Mouse (Mus musculus): ENCODE results near the gene Lhfp.
"Not testable (repeated sequence)": the region's sequence is repeated elsewhere in the genome, so short reads cannot be mapped to it uniquely, and the experiment has no call there.

Lhfp gene

DNA sequence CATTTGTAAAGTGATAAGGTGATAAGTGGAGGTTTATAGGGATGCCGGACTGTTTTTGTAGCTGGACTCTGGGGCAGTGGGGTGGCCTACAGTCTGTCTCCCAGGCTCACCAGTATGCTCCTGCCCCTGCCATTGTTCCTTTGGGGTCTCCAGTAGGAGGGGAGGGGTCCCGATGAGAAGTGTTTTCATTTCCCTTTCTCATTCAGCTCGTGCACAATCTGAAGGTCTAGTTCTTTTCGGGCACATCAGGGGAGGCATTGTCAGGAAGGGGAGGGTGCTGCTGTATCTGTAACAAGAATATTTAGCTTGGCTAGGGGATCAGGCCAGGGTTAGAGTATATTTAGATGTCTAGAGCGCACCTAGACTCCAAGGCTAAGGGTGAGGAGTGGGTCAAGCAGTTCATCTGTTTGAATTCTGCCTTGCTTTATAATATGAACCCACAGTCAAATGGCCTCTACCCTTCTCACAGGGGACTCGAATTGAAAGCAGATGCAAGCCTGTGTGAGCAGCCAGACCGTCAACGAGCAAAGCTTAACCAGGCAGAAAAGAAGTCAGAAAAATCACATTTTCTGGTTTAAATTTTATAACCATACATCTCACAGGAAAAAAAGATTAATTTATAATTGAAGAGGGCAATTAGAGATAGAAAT, 46.0 kb downstream of the Lhfp start:
- DNase-seq (ENCODE audit: low spot score in 2 of 2) = no peak

DNA sequence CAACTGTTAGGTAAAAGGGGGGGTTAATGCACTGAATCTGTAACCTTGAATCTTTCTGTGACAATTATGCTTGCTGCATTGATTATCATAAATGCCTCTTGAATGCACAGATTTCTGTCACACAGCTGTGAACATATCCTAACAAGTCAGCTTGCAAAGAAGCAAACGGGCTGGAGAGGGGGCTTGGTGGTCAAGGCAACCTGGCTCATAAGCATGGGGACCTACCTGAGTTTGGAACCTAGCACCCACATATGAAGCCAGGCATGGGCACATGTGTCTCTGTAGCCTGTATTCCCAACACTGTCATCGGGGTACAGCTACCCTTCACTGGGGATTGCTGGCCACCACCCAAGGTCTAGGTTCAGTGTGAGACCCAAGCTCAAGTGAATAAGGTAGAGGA, 48.6 kb downstream of the Lhfp start:
- no peak for DNase-seq (ENCODE audit: low spot score in 2 of 2)

DNA sequence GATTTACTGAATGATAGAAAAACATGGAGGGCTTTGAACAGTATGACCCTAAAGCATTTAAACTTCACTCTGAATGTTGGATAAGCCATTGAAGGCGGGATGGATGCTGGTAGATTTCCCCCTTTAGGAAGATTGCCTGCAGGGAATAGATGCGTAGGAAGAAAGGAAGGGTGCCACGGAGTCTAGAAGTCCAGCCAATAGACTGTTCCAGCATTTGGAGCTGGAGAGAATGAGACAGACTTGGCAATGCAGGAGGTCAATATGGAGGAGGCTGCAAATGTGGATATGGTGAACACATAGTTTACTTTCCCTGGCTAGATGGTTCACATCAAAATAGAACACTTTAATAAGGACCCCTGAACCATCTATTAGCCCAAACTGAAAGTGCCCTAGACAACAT, 58.9 kb downstream of the Lhfp start:
- no peak for DNase-seq (ENCODE audit: low spot score in 2 of 2)

DNA sequence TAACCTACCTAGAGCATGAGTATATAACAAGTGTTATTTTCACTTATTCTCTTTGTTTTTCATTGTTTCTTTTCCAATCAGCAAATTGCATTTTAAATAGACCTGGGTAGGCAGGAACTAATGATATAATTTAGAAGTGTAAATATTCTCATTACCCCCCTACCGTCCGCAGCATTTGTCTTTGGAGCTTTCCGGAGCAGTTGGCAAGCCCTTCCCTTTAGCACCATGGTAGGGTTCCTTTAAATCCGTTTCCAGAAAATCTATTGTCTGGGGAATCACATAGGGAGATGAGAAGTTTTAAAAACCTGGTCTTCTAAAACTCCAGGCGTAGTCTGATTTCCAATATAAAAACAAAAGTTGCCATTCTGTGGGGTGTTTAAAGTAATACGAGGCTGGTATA, 59.5 kb downstream of the Lhfp start:
- no peak for DNase-seq (ENCODE audit: low spot score in 2 of 2)

DNA sequence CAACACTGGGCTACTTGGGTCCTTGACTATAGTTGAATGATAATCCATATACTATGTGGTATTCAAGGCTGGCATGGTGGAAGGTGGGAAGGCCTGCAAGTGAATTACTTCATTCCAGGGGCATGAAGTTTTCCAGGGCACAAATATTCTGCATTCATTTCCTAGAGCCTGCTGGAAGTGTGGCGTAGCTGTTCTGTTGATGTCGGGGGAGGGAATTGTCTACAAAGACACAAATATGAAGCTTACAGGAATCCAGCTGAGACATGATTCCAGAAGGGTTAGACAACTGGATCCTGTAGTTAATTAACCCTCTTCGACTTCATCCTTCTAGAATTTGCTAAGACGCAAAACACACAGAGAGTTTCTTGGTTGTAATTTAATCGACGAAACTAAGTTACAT, 60.4 kb downstream of the Lhfp start:
- no peak for DNase-seq (ENCODE audit: low spot score in 2 of 2)

DNA sequence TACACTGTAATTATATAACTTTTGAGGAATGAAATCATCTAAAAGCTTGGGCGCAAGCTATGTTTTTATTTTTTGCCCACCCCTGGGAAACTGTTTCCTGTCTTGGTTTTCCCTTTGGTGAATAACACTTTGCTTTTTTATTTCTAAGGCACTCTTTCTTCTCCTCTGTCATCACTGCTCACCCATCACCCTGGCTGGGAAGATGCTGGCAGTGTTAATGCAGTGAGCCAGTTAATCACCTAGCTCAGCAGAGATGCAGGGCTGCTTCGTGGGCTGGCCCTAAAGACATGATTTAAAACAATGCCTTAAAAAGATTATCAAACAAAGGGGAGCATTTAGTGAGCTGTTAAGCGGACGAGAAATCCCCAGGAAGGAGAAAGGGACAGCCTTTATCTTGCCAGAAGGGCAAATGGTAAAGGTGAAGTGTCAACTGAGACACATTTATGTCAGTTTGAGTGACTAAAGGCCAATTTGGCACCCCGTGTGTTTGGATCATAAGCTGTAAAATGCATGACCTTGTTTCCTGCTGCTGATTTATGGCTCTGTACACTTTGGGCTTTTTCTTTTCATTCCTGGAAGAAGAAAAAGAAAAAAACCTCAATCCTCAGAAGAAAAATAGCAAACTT, 60.9 kb downstream of the Lhfp start:
- DNase-seq (ENCODE audit: low spot score in 2 of 2) = no peak

DNA sequence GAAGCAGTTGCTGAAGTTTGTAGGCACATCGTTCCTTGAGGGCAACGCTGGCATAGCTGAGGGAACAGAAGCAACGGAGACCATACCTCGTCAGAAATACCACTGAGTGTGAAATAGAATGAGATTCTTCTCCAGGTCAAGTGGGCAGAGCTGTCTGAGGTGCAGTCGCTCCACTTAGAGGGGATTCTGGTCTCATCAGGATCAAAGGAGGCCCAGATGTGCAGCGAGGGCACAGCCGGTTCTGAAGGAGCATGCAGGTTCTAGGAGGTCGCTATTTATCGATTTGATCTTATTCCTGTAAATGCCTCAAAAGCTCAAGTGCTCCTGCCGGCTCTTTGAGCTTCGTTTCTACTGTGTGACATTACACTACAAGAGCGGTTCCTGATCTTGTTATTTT, 61.4 kb downstream of the Lhfp start:
- DNase-seq (ENCODE audit: low spot score in 2 of 2) = no peak

DNA sequence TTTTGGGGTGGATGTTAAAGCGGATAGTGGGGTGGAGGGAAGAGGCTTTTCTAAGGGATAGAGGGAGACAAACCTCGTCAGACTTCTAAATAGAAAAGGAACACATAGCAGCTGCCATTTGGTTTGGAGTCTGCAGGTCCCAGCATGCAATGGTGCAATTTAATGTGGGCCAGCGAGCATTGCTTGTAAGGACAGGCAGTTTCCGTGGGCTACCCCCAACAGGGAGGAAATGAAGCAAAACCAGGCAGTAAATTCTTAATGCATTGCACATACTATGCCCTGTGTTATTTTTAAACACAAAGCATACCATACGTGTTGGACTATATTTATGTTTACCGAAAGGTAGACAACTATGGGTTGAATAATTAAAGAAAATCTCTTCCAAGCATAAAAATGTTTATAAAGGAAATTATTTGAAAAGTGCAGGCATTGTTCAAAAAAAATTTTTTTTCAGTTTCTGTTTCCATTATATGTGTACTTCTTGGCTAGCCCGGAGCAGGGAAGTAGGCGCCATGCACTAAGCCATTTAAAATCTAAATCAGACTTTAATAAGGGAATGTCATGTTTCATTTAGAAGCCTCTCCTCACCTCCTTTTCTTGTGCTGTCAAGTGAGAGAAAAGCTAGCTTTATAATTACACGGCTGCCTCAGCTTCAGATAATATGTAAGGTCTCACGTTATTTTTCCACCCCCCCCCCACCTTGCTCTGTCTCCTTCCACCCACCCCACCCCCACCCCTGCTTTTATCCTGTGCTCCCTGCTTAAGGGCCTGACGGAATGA, 67.5 kb downstream of the Lhfp start:
- no peak for DNase-seq (ENCODE audit: low spot score in 2 of 2)

DNA sequence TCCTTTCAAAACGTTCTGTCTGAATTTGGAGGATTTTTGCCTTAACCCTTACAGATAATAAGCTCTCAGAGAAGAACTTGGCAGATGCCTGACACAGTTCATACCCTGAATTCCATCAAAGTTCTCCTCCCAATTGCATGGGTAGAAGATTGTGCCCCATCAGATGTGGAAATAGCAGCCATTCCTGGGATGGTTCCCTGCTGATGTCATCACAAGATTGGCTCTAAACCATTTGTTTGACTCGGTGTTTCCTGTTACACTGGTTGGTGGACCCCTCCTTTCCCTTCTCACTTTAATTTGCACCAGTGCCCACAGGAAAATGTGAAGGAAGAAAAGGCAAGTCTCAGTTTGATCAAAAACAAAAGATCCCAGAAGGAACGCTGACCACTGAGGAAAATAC, 68.6 kb downstream of the Lhfp start:
- DNase-seq (ENCODE audit: low spot score in 2 of 2) = no peak

DNA sequence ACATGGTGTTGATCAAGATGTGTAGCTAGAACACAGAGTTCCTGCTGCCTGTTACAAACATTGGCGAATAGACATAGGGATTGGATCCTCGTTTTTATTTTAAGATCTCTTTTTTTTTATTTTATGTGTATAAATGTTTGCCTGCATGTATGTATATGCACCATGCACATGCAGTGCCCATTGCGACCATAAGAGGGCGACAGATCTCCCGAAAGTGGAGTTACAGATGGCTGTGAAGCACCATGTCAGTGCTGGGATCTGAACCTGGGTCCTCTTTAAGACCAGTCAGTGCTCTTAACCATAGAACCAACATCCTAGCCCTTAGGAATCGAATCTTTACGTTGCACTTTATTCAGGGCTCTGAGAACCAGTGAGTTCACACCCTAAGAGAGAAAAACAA, 70.7 kb downstream of the Lhfp start:
- no peak for DNase-seq (ENCODE audit: low spot score in 2 of 2)

DNA sequence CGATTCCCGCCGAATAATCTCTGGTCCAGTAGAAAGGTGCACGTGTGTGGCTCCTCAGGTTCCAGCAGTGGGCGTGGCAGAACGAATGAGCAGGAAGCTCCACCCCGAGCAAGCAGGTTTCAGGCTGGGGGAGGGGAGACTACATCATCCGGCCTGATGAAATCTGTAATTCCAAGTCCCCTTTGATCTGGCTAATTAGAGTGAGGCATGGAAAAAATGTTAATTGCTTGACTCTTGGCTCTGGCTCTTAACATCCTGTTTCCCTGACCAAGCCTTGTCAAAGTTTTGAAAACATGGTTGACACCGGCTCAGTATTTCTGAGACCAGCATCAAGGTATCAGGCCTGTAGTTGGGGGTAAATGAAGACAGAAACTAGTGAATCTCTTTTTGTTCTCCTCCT, 77.4 kb downstream of the Lhfp start:
- not testable (repeated sequence) for DNase-seq (ENCODE audit: low spot score in 2 of 2)

DNA sequence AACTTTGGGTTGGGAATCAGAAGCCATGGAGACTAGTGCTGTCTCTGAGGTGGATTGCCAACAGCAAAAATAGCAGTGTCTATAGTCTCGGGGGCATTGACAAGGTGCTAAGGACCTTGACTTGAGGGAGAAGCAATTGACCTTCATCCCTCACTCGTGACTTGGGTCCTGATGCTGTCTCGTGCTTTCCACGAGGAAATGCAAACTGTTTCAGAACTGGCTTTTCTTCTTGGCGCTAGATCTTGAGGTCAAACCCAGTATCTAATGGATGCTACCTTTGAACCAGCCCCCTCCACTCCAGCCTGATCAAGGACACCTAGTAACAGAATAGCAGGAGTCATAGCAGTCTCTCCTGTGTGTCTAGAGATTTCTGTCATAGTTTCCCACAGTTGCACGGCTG, 78.7 kb downstream of the Lhfp start:
- DNase-seq (ENCODE audit: low spot score in 2 of 2) = no peak

DNA sequence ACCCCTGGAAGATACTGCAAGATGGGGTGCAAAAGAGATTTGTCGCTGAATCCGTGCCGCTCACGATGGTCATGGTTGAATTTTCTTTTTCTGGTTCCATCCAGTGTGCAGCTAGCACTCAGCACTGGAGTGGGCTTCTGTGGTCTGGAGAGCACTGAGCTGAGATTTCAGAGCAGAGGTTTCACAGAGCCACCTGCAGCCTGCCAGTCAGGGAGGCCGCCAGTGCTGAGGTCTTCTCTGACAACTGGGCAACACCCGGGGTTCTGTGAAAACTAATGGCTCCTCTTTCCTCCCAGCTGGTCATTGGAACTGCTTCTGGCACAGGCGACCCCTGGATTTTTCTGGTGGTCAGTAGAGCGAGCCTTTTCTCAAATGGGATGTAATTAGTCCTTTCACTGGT, 84.2 kb downstream of the Lhfp start:
- no peak for DNase-seq (ENCODE audit: low spot score in 2 of 2)

DNA sequence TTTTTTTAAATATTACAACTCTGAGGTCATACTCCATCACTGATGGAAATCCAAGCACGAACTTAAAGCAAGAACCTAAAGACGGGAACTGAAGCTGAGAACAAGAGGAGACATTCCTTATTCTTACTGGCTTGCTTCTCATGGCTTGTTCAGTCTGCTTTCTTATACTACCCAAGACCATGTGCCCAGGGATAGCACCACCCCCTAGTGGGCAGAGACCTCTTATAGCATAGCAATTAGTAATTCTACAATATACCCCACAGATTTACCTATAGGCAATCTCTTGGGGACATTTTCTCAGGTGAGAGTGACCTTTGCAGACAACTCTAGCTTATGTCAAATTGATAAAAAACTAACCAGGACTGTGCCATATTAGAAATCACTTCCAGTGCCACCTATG, 97.5 kb downstream of the Lhfp start:
- no peak for DNase-seq (ENCODE audit: low spot score in 2 of 2)

DNA sequence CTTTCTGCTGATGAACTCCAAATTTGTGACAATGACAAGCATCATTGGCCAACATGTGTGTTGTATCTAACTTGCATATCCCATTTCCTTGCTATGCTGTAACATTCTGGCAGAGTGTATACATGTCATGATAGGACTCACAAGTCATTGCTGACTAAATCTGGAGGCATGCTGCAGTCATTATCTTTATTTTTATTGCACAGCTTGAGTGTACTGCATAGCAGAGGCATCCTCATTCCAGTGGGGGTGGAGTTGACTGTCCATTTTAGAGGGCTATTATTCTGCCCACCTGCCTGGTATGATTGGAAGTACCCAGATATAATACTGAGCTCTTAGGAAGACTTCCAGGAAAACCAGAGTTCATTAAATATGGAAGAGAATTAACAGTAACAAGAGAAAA, 97.9 kb downstream of the Lhfp start:
- DNase-seq (ENCODE audit: low spot score in 2 of 2) = no peak

DNA sequence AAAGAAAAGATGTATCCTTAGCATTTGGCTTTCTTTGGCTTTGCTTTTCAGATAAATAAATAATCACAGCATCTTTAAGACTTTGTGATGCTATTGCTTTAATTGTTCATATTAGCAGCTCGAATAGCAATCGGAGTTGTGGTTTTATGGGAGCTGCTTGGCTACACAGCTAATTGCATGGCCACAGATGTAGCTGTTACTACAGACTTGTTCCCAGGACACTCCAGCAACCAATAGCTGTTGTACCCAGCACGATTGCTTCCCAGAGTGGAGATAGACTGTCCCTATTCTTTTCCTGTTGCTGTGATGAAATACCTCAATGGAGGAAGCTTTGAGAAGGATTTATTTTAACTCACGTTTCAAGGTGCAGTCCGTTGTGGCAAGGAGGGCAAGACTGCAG, 98.3 kb downstream of the Lhfp start:
- no peak for DNase-seq (ENCODE audit: low spot score in 2 of 2)

DNA sequence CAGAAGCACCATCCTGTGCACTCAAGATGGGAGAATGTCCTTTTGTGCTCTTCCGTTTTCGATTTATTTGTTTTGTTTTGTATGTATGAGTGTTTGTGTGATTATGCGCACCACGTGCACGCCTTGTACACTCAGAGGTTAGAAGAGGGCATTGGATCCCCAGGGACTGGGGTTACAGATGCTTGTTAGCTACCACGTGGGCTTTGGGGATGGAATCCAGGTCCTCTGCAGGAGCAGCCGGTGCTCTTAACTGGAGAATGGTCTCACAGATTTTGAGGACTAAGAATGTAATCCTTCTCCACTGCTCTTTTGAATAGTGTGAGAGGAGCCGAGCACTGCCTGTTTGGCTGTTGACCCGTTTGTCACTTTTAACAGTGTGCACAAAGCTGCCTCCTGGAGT, 101.2 kb downstream of the Lhfp start:
- no peak for DNase-seq (ENCODE audit: low spot score in 2 of 2)

DNA sequence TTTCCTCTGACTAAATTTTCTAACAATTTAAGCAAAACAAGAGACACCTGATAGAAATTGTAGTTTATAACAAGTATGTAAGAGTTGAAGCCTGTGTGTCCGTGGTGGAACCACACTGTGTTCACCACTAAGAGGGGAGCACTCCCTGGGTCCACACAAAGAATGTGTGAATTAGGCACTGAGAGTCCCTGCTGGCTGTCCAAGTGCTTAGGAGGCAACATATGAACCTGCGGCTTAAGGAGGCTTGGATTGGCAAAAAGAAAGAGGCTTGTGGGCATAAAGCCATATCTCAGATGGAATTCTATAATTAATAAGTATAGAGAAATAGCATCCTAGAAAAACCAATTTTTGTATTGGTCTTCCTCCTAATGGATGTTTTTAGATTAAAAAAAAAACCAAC, 104.2 kb downstream of the Lhfp start:
- DNase-seq (ENCODE audit: low spot score in 2 of 2) = no peak

DNA sequence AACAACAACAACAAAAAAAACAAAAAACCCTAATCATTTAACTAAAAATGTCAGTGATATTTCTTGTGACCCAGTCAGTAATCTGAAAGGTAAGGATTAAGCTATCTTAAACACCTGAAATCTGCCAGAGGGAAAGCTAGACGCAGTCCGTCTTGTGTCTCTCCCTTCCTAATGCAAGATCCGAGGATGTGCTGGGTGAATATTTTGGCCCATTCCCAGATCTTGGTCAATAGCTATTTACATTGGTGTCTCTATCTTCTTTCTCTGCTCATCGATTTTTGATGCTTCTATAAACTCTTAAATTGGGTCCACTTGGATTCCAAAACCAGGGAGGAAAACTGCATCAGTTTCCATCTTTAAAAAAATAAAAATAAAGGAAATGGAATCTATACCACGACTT, 104.6 kb downstream of the Lhfp start:
- no peak for DNase-seq (ENCODE audit: low spot score in 2 of 2)

DNA sequence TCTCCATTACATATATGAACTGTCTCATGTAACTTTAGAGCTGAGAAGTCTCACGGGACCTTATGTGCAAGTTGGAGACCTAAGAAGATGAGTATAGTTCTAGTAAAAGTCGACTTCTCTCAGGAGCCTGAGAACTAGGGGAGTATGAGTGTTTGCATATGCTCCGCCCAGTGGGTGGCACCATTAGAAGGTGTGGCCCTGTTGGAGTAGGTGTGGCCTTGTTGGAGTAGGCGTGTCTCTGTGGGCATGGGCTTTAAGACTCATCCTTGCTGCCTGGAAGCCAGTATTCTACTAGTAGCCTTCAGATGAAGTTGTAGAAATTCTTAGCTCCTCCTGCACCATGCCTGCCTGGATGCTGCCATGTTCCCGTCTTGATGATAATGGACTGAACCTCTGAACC, 105.7 kb downstream of the Lhfp start:
- no peak for DNase-seq (ENCODE audit: low spot score in 2 of 2)

DNA sequence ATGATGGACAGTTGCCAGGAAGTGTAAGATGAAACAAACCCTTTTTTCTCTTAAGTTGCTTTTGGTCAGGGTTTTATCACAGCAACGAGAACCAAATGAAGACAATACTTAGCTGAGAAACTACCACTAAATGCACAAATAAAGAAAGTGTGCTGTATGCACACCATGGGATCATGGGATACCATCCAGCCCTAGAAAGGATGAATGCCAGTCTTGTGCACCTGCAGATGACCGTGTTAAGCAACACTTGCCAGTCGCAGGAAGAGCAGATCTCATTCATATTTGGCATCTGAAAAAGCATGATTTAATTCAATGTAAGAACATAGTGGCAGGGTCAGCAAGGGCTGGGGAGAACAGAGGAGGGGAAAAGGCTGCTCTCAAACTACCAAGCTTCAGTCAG, 107.4 kb downstream of the Lhfp start:
- no peak for DNase-seq (ENCODE audit: low spot score in 2 of 2)

DNA sequence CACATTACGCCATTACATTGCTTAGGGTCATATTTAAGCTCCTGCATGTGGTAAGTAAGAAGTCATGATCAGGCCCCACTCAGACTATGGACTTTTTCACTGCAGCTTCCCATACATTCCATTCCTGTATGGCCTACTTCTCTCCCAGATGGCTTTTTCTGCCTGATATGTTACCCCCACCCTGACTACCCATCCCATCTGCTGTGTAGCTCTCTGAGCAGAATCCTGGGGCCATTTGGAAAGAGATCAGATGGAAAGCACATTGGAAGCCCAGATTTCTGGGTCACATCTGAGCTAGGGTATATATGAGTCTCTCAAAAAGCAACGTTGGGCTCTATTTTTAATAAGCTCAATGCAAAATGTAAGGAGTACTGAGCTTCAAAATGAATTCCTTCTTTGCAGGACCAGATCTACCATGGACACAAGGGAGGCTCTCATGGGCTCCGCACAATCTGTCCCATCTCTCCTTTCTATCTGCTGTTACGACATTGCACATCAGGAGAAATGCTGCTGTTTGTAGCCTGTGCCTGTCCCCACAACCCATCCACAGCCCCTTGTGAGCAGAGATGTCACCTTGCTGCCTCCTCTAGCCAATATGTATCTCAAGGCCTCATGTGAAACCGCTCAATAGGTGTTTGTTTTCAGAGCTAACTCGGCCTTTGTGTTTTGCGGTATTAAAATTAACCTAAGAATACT, 108.4 kb downstream of the Lhfp start:
- DNase-seq (ENCODE audit: low spot score in 2 of 2) = no peak

DNA sequence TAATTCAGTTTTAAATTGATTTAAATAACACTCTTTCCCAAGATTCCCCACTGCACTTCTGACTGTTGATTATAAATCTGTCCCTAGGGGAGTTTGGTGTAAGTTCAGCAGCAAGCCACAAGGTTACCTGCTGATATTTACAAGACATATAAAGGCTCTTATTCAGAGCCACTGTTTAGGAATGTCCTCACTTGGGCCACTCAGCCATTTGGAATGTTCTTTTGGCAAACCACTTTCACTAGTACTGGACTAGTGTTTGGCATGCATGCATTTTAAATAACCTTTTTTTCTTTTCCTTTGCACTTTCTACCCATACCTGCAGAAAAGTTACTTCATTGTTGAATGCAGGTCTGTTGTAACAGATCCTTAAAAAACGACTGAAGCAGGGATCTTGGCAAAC, 109.8 kb downstream of the Lhfp start:
- no peak for DNase-seq (ENCODE audit: low spot score in 2 of 2)
